Mouse (Mus musculus) gastrocnemius, adult 2 months (tissue): Measurements from ENCODE around the gene Tmem203. TPM values are rescaled to one million over a fixed set of nuclear protein-coding genes. Genes with fewer than 3 reads are reported as not detected.

ENCODE experiments used
- DNase-seq: peaks from one replicate; pipeline ENCODE4 v3.0.0; 2022
- H3K27ac ChIP-seq: fragments of 200-600 bp; 2 replicates; pipeline ENCODE4 v1.8.1; 2022; ENCODE audit warnings: mild to moderate bottlenecking
- H3K4me3 ChIP-seq: fragments of 200-600 bp; 2 replicates; pipeline ENCODE4 v1.8.1; 2022; ENCODE audit warnings: mild to moderate bottlenecking, moderate library complexity
- CTCF ChIP-seq: fragments of 200-600 bp; IDR thresholded peaks from 2 replicates; pipeline ENCODE4 v1.8.1; 2022; ENCODE audit warnings: antibody characterized with exemption, mild to moderate bottlenecking, moderate library complexity
- intact Hi-C: fragments of 180-260 bp; cut with DNase I; formaldehyde crosslinking; loops from one replicate; pipeline ENCODE4 v1.15.1; 2025
- total RNA-seq, 2 experiments: library from RNA; stranded (reverse); gene quantifications; 2 replicates each; pipeline ENCODE4 v1.2.3; 2021

Tmem203 gene
- total RNA-seq, 2 experiments from 2014 or later: 11.4 to 12.6 TPM

DNA sequence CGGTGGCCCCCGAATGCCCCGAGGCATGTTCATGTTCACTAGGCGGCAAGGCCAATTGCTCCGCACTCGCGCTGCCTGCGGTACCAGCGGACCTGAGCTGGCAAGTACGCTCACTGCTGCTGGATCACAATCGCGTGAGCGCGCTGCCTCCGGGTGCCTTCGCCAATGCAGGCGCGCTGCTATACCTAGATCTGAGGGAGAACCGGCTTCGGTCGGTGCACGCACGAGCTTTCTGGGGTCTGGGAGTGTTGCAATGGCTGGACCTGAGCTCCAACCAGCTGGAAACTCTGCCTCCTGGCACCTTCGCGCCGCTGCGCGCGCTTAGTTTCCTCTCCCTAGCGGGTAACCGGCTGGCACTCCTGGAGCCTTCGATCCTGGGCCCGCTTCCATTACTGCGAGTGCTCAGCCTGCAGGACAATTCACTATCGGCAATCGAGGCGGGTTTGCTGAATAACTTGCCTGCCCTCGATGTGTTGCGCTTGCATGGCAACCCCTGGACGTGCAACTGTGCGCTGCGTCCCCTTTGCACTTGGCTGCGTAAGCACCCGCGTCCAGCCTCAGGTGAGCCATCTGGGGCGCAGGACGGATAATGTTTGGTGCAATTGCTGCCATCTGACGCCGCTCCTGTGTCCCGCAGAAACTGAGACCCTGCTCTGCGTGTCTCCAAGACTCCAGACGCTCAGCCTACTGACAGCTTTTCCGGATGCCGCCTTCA lies 35.0 kb downstream of the Tmem203 start:
- Histone ChIP-seq H3K27ac (peak overlapping the region; percentile 48; the same call in 1 of the 2 replicates), H3K4me3 (peak overlapping the region; percentile 66)
- DNase-seq: peak; percentile 59
- no peak for TF ChIP-seq CTCF
- intact Hi-C loops: loop anchor here (5.0 kb wide), 2 partner anchors 63 to 163 kb away; no protein-coding TSS in a partner anchor

DNA sequence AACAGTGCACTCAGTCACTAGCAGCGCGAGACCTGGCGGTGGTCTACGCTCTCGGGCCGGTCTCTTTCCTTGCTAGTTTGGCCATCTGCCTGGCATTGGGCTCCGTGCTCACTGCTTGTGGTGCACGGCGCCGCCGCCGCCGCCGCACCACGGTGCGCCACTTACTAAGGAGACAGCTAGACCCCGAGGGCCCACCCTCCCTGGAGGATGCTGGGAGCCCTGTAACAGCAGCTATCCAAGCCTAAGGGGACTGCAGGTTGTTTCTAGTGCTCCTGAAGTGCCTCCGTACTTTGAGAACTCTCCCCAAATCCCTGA lies 35.5 kb downstream of the Tmem203 start:
- intact Hi-C loops: loop anchor here (5.0 kb wide), 2 partner anchors 63 to 163 kb away; no protein-coding TSS in a partner anchor
- no peak for TF ChIP-seq CTCF
- peak overlapping the region; percentile 66 for H3K4me3 ChIP-seq
- DNase-seq: no peak
- H3K27ac ChIP-seq: peak overlapping the region; percentile 48; the same call in 1 of the 2 replicates

DNA sequence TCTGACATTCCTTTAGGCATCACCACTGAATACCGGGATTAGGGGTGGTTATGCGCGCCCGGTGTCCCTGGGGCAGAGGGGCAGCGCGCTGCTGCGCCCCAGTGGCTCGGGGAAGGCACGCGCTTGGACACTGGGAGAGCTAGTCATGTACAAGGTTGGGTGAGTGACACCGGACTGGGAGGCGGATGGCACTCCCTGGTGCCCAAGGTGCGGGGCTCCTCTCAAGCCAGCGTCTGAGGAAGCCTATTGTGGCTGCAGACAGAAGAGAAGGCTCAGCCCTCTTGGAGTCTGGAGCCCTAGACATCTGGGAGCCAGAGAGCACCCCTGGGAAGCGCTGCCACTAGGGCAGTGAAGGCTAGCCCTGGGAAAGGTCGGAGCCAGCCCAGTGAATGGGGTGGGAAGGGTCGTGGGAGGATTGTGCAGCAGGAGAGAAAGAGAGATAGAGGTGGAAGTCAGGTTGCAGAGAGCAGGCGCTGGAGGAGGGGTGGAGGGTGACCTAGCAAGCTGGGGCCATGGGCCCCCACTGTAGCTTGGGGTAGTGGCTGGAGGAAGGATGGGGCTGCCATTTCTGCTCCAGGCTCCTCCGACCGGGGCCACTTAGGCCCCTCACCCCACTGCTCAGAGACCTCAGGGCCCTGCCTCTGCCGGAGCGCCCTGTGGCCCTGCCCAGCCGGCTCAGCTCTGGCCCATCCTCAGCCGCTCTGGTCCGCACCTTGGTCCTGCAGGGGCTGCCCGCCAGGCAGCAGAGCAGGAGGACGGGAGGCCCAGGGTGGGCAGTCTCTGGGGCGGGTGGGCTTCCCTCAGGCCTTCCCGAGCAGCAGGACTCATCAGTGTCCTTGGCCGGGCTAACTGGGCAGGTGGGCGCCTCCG lies 36.2 kb downstream of the Tmem203 start:
- peak overlapping the region; percentile 66 for H3K4me3 ChIP-seq
- peak overlapping the region; percentile 62; the same call in 1 of the 2 replicates for H3K27ac ChIP-seq
- no peak for DNase-seq
- intact Hi-C loops: loop anchor here (2.0 to 5.0 kb wide), 3 partner anchors 64 to 164 kb away; no protein-coding TSS in a partner anchor
- peak; percentile 39 for TF ChIP-seq CTCF

DNA sequence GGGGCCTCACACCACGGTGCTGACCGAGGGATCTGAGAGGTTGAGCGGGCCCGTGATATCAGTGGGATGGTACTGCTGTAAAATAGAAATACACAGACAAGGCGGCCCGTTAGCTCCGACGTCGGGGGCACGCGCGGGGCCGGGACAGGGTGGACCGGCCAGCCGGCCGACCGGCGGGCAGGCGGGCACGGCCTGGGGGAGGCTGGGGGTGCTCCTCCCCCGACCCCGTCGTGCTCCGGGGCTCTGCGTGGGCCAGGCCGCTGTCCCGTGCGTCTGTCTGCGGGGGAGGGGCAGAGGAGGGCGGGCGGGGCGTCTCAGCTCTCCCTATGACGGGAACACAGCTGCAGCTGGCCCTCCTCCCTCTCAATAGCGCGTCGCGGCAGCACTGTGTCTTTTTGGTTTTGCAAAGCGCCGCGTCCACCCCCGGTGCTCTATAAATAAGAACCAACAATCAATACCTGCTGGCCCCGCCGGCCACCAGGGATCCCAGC lies 36.9 kb downstream of the Tmem203 start:
- peak overlapping the region; percentile 62 for H3K27ac ChIP-seq
- DNase-seq: peak; percentile 59
- TF ChIP-seq CTCF: no peak
- peak overlapping the region; percentile 66 for H3K4me3 ChIP-seq
- intact Hi-C loops: loop anchor here (2.0 to 5.0 kb wide), 3 partner anchors 65 to 165 kb away; no protein-coding TSS in a partner anchor

DNA sequence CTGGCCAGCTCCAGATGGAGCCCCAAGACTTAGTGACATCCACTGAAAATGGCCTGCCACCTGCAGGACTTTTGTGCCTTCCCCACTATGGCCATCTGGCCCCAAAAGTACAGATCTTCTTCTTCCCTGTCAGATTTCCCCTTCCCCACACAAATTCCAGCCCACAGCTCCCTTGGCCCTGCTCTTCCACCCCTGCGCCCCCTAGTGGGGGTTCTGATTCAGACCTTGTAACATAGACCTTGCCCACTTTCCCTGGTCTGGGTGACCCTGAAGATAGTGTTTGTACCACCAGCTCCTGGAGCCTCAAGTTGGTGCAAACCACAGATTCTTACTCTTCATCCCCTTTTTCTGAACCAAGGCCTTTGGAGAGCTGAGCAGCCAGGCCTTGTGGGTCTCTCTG lies 37.6 kb downstream of the Tmem203 start:
- H3K27ac ChIP-seq: peak overlapping the region; percentile 62
- intact Hi-C loops: loop anchor here (2.0 to 5.0 kb wide), 3 partner anchors 66 to 166 kb away; no protein-coding TSS in a partner anchor
- peak; percentile 95 for TF ChIP-seq CTCF
- peak; percentile 85 for DNase-seq
- peak overlapping the region; percentile 66 for H3K4me3 ChIP-seq

DNA sequence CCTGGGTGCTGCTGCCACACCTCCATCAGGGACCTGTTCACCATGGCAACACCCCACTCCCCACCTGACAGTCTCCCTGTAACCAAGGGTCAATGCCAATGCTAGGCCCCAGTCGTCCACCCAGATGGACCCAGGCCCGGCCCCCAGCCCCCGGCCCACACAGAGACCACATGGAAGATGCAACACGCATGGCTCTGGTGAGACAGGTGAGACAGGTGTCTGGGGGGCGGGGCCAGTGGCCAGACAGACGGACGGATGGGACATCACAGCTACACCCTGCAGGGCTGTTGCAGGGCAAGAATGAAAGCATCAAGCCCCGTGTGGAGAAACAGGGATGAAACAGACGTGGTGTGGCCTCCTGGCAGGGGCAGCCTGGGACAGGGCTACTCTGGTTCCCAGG lies 38.5 kb downstream of the Tmem203 start:
- H3K27ac ChIP-seq: no peak overlapping the region
- H3K4me3 ChIP-seq: no peak overlapping the region
- no peak for TF ChIP-seq CTCF
- DNase-seq: no peak
- intact Hi-C loops: loop anchor here (2.0 to 5.0 kb wide), 3 partner anchors 66 to 166 kb away; no protein-coding TSS in a partner anchor

DNA sequence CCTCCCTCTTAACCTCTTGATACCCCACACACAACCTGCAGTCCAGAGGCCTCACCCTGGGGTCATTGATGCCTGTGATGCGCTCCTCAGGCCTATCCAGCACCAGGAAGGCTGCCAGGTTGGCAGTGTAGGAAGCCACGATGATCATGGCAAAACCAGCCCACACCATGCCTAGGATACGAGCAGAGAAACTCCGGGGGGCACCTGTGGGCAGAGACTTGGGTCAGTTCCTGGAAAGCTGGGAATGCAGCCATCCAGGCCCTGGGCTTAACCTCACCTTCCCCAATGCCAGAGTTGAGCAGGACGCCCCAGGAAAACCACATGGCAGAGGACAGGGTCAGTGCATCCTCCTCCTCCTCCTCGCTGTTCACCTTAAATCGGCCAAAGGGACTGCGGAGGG lies 41.9 kb downstream of the Tmem203 start:
- TF ChIP-seq CTCF: no peak
- intact Hi-C loops: no loop called here
- Histone ChIP-seq H3K27ac (no peak overlapping the region), H3K4me3 (no peak overlapping the region)
- no peak for DNase-seq

DNA sequence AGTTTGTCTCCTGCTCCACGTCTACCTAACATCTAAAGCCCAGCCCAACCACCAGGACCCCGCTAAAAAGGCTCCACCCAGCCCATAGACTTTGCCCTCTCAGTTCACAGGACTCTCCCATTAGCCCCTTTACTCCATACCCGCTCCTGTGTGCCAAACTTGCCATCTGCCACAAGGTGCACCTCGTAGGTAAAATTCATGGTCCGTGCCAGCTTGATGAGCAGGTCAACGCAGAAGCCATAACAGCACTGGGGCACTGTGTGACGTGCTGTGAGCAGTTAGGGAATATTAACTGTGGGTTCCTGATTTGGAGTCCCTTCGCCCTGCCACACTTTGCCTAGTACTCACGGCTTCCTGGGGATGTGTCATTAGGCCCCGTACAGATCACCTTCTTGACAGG lies 42.8 kb downstream of the Tmem203 start:
- Histone ChIP-seq H3K27ac (no peak overlapping the region), H3K4me3 (no peak overlapping the region)
- no peak for TF ChIP-seq CTCF
- no peak for DNase-seq
- intact Hi-C loops: no loop called here

DNA sequence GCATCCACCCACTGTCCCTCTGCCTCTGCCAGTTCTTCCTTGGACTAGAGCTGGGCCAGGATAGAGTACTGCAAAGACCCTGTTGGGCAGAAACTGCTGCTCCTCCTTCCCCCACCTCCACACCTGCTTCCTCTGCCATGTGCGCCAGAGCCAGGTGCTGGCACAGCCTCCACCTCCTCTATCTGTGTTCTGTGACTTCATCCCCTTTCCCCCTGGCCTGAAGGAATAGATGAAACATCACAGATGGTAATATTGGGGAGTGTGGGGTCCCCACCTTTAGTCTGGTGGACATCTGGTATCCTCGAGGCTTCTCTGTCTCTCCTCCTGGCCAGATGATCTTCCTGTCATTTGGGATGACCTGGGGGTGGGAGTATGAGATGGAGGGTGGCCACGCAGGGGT lies 48.2 kb downstream of the Tmem203 start:
- Histone ChIP-seq H3K4me3 (no peak overlapping the region), H3K27ac (no peak overlapping the region)
- no peak for DNase-seq
- TF ChIP-seq CTCF: no peak
- intact Hi-C loops: no loop called here

DNA sequence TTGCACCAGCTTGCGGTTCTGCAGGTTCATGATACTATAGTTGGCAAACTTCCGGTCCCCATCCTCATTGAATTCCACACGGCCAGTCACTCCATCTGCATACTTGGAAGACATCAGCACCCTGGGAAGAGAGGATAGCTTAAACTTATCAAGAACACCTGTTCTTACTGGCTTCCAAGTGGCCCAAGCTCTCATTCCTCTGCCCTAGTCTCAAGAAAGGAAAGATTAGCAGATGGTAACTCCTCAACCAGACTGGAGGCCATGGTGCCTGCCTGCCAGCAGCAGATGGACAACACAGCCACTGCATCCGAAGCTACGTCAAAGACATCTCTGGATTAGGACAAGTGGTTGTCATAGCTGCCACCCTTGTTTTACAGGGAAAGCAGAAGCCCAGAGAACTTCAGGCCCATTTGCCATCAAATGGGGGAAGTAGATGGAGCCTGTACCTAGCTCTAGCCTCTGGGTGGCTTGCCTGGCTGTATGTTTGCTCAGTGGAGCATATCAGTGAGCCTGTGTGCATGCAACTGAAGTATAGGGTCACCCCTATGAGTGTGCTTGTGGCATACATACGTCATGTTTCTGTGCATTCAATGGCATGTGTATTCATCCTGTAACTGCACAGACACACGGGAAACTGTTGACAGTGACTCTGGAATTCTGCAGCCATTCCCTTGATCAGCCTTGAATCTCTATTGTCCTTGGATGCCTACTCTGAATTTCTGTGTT lies 48.9 kb downstream of the Tmem203 start:
- DNase-seq: no peak
- no peak overlapping the region for H3K4me3 ChIP-seq
- H3K27ac ChIP-seq: no peak overlapping the region
- intact Hi-C loops: no loop called here
- TF ChIP-seq CTCF: no peak

DNA sequence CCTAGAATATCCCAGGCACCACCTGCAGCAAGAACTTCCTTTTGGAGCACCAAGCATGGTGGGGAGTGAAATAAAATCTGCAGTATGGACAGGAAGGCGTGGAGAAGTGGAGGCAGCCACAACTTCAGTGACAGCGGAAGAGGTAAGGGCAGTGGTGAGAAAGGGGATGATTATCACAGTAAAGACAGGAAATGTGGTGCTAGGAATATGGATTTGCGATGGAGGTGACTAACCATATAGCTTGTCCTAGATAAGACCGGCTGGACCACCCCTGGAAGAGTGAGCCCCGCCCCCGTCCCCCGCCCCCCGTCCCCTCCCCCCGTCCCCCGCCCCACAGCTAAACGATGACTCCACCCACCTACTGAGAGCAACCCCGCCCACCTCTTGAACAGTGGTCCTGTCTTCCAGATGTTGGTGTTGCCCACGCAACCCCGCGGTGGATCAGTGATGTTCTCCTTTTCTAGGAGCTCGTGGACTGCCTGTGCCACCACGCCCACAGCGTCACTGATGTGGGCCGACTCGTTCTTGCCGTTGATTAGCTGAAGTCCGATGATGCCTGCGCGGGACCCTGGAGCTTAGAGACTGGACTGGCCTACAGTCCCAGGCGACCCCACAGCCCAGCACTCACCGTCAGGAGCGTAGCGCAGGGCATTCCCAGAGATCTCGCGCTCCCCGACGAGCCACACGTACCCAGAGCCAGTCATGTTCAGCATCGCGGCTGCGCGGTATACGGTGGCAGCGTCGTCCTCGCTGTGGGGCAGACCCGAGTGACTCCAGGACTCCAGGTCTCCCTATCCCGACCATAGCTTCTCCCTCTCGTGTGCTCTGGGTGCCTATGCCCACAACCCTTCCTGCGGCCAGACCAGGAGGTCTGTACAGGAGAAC lies 49.7 kb downstream of the Tmem203 start:
- H3K4me3 ChIP-seq: peak overlapping the region; percentile 68
- TF ChIP-seq CTCF: no peak
- no peak for DNase-seq
- no peak overlapping the region for H3K27ac ChIP-seq
- intact Hi-C loops: no loop called here

Other genes starting within 250 kb of the Tmem203 start
- 10 to 100 TPM in 1 of 2 experiments, 1 to 10 TPM in 1; 6.9 to 15.0 TPM for gene Nsmf, start 201.1 kb upstream of the Tmem203 start, total RNA-seq
- not detected for gene Entpd8, start 175.1 kb upstream of the Tmem203 start, total RNA-seq
- gene Noxa1, start 160.3 kb upstream of the Tmem203 start, total RNA-seq: not detected
- gene Nrarp, start 74.7 kb upstream of the Tmem203 start, total RNA-seq: 1 to 10 TPM; 4.0 to 5.2 TPM
- gene Tor4a, start 58.6 kb upstream of the Tmem203 start, total RNA-seq: 1 to 10 TPM in 1 of 2 experiments, under 1 TPM in 1; 0.59 to 1.0 TPM
- gene Nelfb, start 44.0 kb upstream of the Tmem203 start, total RNA-seq: 10 to 100 TPM; 22.3 to 23.1 TPM
- gene Stpg3, start 40.8 kb upstream of the Tmem203 start, total RNA-seq: not detected
- gene Fam166a, start 36.7 kb upstream of the Tmem203 start, total RNA-seq: not detected
- 100 to 1,000 TPM; 185 to 269 TPM for gene Tubb4b, start 30.7 kb upstream of the Tmem203 start, total RNA-seq
- gene Slc34a3, start 21.1 kb upstream of the Tmem203 start, total RNA-seq: not detected
- not detected for gene Rnf224, start 18.7 kb upstream of the Tmem203 start, total RNA-seq
- under 1 TPM; 0.39 to 0.56 TPM for gene Rnf208, start 13.2 kb upstream of the Tmem203 start, total RNA-seq
- not detected for gene Cysrt1, start 13.0 kb upstream of the Tmem203 start, total RNA-seq
- 1 to 10 TPM in 1 of 2 experiments, under 1 TPM in 1; 0.86 to 1.2 TPM for gene AL732309.1, start 8.6 kb upstream of the Tmem203 start, total RNA-seq
- gene Tprn, start 7.2 kb downstream of the Tmem203 start, total RNA-seq: 1 to 10 TPM; 3.1 to 3.5 TPM
- 10 to 100 TPM; 28.0 to 35.5 TPM for gene Ssna1, start 17.0 kb downstream of the Tmem203 start, total RNA-seq
- gene Anapc2, start 17.0 kb downstream of the Tmem203 start, total RNA-seq: 10 to 100 TPM; 29.7 to 32.3 TPM
- not detected for gene Tmem210, start 32.7 kb downstream of the Tmem203 start, total RNA-seq
- gene Lrrc26, start 34.5 kb downstream of the Tmem203 start, total RNA-seq: not detected
- gene Grin1, start 63.7 kb downstream of the Tmem203 start, total RNA-seq: not detected
- 10 to 100 TPM; 12.9 to 16.0 TPM for gene Man1b1, start 76.9 kb downstream of the Tmem203 start, total RNA-seq
- gene Dpp7, start 100.9 kb downstream of the Tmem203 start, total RNA-seq: 10 to 100 TPM; 14.0 to 16.5 TPM
- 1 to 10 TPM; 4.3 to 5.4 TPM for gene Uap1l1, start 110.2 kb downstream of the Tmem203 start, total RNA-seq
- gene Sapcd2, start 116.9 kb downstream of the Tmem203 start, total RNA-seq: not detected
- 1 to 10 TPM; 6.5 to 8.8 TPM for gene Entpd2, start 140.4 kb downstream of the Tmem203 start, total RNA-seq
- gene Npdc1, start 143.9 kb downstream of the Tmem203 start, total RNA-seq: 10 to 100 TPM; 14.9 to 16.9 TPM
- not detected for gene Fut7, start 167.8 kb downstream of the Tmem203 start, total RNA-seq
- 10 to 100 TPM; 15.1 to 15.3 TPM for gene Abca2, start 173.3 kb downstream of the Tmem203 start, total RNA-seq
- gene Clic3, start 201.4 kb downstream of the Tmem203 start, total RNA-seq: 1 to 10 TPM in 1 of 2 experiments, under 1 TPM in 1; 0.31 to 1.1 TPM
- gene Paxx, start 205.7 kb downstream of the Tmem203 start, total RNA-seq: 10 to 100 TPM; 13.6 to 14.4 TPM
- gene Ptgds, start 214.6 kb downstream of the Tmem203 start, total RNA-seq: not detected
- gene Lcn12, start 238.5 kb downstream of the Tmem203 start, total RNA-seq: not detected
- 10 to 100 TPM; 76.9 to 88.4 TPM for gene Fbxw5, start 245.3 kb downstream of the Tmem203 start, total RNA-seq
- 1 to 10 TPM; 1.1 to 1.6 TPM for gene C8g, start 246.3 kb downstream of the Tmem203 start, total RNA-seq